Mouse (Mus musculus) small intestine, adult 2 months (tissue): ENCODE results near the gene Trim61.

Source experiments
- CTCF ChIP-seq: fragments of 200-500 bp; IDR thresholded peaks from 2 replicates; pipeline ENCODE4 v1.5.1; 2012; ENCODE audit warnings: low read depth, mild to moderate bottlenecking, control low read depth, inconsistent platforms, low read length, moderate library complexity, mixed read lengths; ENCODE audit not compliant: insufficient replicate concordance, insufficient read length; ENCODE audit errors: extremely low read depth
- POLR2A ChIP-seq: fragments of 200-500 bp; IDR thresholded peaks from 2 replicates; pipeline ENCODE4 v1.6.1; 2012; ENCODE audit warnings: low read depth, mild to moderate bottlenecking, control low read depth, inconsistent platforms, low read length, moderate library complexity

DNA sequence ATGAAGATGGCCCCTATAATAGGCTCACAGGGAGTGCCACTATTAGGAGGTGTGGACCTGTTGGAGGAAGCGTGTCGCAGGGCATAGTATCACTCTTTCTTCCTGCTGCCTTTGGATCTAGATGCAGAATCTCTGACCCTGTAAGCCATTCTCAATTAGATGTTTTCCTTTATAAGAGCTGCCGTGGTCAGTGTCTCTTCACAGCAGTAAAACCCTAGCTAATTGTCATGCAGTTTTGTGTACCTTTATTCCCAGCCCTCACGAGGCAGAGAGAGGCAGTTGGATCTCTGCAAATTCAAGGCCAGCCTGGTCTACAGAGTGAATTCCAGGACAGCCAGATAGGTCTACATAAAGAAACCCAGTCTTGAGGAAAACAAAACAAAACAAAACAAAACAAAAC, 43.9 kb upstream of the Trim61 start:
- TF ChIP-seq CTCF (no peak), POLR2A (no peak)
